Mouse (Mus musculus) adrenal gland, postnatal 36 days (tissue): ENCODE data around the gene Haus3. TPM values are rescaled to one million over a fixed set of nuclear protein-coding genes. Genes with fewer than 3 reads are reported as not detected.
A peak's percentile ranks its signal among the peaks of the same experiment; 100 is the strongest.

Experiments used
- DNase-seq, 2 experiments: peaks; one replicate each; pipeline ENCODE4 v3.0.0; 2021; ENCODE audit warnings: mixed read lengths in 1 of 2
- total RNA-seq, 2 experiments: library from RNA; stranded (reverse); gene quantifications; 2 replicates each; pipeline ENCODE4 v1.2.3; 2021

The Haus3 gene
- total RNA-seq, 2 experiments from 2014 or later, result 8.9 to 10.3 TPM

DNA sequence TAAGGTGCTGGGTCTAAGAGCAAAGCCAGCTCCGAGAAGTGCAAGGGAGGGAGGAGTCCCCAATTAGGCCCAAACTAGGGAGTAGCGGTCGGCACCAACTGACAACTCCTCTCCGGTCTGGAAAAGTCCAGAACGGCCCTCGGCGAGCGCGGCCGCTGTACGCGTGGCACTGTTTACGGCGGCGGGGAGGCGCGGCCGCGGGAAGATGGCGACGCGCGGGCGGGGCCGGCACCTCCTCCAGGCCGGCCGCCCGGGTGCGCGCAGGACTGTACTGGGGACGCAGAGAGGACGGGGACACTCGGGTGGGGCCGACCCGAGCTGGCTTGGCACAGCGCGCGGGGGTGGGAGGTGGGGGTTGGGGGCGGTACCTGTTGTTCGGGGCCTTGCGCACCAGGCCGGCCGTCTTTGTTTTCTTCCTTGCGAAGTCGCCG, 17.6 kb upstream of the Haus3 start:
- peak; percentile 75 to 85 for DNase-seq

DNA sequence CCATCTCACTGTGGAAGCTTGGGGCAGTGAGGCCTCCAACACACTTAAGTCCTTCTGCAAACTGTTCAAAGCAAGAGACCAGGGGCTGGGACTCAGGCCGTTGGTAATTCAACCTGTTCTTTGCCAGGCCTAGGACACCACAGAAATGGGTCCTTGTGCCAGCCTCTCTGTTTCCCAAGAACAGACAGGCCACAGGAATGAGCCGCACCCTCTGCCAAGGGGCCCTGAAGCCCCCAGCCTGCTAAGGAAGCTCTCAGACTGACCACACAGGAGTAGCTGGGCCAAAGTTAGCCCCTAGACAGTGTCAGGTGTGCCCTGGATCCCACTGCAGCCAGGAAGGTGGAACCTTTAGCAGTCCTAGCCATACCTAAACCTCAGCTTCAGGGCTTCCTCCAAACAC, 17.1 kb upstream of the Haus3 start:
- DNase-seq, result no peak

DNA sequence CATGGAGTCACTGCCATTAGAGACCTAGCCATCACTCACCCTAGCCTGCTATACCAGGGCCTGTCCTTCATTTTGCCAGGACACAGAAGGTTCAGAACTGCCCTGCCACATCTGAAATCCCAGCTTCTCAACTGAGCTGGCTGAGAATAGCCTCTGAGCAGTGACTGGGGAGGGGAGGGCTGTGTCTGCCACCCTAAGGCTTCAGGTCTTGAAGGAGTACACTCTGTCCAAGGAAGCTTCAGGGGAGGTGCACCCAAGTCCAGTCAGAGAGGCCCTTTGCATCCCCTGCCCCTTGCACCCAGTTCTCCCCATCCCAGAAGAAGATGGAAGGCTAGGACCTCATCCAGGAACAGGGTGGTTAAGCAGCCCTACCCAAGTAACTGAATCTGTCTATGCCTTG, 16.5 kb upstream of the Haus3 start:
- no peak for DNase-seq

DNA sequence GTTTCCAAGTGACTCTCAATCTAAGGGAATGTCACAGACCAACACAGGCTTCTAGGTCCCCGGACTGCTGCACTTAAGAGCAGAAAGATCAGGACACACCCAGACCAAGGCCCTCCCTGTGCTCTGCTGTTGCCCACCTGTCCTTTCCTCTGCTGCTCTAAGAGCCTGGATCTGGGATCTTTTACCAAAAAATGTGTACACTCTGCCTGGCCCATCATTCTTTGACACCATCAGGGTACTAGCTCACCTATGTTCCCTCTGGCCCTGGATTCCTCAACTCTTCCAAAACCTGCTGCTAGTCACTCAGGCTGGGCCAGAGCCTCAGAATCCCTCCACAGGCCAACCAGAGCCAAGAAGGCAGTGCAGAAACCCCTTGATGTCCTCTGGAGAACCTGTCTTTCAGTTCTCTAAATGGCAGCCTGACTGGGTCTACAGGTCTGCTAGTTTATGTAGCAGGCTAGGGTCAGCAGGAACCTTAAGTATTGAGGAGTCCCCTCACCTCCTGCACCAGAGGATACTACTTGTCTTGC, 15.8 kb upstream of the Haus3 start:
- DNase-seq, result no peak

GRCm38 (mm10) chr5:34183976-34184375, 14.6 kb upstream of the Haus3 start:
- no peak for DNase-seq

DNA sequence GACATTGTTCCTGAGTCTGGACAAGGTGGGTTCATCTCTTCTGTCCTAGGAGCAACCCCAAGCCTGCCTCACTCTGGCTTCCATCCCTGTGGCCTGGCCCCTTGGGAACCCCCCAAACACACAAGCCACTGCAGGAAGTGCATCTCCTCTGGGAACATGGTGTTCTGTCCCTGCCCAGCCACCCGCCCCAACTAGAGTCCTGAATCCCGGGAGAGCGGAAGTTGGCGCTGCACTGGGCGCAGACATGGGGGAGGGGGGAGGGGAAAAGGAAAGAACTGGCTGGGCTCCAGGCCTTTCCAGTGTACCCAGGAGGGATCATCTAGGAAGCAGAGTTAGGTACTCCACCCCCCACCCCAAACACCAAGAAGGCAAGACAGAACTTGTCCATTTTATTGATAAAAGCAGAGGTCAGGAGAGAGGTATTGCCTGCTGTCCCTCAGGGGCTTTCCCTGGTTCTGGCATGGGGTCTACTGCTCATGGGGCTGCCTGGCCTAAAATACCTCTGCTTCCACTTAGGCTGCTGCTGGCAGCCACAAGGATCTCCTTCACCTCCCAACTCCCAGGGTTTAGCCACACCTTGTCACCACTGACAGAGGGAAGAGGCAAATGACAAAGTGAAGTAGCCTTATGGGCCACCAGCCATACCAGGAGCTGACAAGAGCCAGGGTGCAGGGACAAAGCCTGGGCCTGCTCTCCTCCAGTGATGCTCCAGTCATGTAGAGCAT, 14.0 kb upstream of the Haus3 start:
- peak; percentile 65 to 71 for DNase-seq

- DNase-seq, result peak; percentile 52 to 59
Observed at GRCm38 (mm10) chr5:34182486-34182885, 13.2 kb upstream of the Haus3 start.

DNA sequence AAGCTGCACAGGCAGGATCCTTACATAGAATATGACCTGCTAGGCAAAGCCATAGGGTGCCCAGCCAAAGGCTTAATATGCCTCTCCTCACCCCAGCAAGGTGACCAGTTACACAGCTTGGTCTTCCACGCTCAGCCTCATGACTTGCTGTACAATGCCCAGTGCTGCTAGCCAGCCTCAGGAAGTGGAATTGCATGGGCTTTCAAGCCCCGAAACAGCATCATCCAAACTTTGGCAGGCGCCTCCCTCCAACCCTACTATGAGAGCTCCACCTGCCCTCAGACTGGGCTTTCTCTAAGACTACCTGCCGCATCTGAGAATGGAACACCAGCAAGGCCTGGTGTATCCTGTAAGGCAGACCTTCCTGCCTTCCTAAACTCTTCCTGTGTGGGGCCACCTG, 8.5 kb upstream of the Haus3 start:
- no peak for DNase-seq

GRCm38 (mm10) chr5:34177091-34177490, 7.8 kb upstream of the Haus3 start:
- peak; percentile 56 to 57 for DNase-seq

DNA sequence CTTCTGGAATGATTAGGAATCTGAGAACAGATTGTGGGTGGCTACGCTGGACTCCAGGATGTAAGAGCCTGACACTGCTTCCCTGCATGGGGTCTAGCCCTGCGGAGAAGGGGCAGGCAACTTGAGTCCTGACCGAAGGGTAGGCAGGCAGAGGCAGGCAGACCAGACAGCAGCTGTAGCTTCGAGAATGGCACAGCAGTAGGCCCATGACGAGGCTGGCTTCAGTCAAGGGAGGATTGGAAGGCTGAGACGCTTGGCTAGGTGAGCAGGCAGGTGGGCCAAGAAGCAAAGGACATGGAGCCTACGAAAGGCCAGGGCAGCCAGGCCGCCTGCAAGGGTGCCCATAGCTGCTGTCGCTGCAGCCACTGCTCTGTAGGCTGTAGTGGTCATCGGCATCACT, 7.4 kb upstream of the Haus3 start:
- DNase-seq, result no peak

GRCm38 (mm10) chr5:34175403-34175694, 6.0 kb upstream of the Haus3 start:
- no peak for DNase-seq

- DNase-seq, result no peak
Observed at GRCm38 (mm10) chr5:34174550-34175402, 5.4 kb upstream of the Haus3 start.

DNA sequence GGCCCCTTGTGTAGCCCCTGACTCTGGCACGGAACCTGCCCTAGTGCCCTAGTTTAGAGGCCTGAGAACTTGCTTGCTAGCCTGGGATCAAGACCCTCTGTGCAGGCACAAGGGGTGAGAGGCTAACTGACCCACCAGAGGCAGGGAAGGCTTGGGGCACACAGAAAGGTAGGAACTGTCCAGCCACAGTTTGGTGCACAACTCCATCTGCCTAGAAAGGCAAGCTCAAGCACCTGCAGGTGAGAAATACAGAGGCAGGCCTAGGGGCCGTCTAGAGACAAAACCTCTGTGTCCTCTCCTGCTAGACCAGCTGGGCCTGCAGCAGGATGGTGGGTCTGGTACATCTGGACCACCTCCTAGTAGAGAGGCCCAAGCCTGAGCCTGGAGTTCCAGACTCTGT, 4.7 kb upstream of the Haus3 start:
- no peak for DNase-seq

DNA sequence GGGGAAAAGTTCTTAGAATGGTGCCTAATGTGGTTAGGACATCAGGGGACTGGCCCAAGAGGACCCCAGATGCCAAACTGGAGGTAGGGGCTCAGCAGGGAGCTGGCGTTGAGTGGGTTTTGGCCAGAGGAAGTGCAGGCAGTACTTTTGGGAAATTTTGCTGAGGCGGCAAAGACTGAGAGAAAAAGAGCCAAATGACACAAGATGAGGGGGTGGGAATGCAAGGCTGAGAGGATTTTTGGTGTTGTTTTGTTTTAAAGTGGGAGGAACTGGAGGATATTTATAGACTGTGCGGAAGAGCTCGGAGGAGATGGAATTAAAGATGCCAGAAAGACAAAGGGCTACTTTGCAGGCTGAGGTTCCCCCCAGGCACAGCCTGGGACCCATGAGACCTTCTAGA, 1.4 kb upstream of the Haus3 start:
- no peak for DNase-seq

DNA sequence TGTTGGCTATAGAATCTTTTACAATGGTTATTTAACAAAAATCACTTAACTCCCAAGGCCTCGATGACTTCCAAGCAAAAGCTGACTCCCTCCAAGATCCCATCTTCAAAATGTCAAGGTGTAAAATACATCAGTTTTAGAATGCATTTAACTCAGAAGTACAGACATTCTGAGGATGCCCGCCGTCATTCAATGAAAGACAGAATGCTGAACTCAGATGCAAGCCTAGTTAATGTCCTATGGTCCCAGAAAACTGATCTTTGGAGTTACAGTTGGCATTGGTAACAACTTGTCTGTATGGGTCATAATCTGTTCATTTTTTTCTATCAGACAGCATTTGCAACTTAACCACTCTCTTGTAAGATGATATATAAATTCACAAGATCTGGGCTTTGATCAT, 627 bp upstream of the Haus3 start:
- DNase-seq, result no peak

- DNase-seq, result no peak
Observed at GRCm38 (mm10) chr5:34167857-34168256, 1.5 kb downstream of the Haus3 start.

GRCm38 (mm10) chr5:34165793-34166192, 3.5 kb downstream of the Haus3 start:
- no peak for DNase-seq

- no peak for DNase-seq
Observed at GRCm38 (mm10) chr5:34148476-34148875, 20.9 kb downstream of the Haus3 start.

- DNase-seq, result no peak
Observed at GRCm38 (mm10) chr5:34147554-34147953, 21.8 kb downstream of the Haus3 start.

GRCm38 (mm10) chr5:34139751-34140150, 29.6 kb downstream of the Haus3 start:
- DNase-seq, result peak; percentile 31 to 41

DNA sequence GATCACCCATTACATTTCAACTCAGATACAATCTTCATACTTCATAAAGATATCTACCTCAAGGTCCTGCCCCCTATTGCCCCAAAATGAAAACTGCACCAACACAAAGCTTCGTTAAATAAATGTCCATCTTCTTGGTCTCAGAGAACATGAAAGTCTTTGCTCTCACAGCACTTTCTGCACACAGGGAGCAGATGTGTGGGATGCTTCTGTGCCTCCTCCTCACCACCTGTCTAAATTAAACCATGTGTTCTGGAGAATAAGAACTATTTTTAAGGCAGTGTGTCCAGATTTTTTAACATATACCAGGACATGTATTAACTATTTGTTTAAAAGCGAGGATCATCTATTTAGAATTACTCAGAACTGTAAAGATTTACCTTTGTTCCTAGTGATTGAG, 36.6 kb downstream of the Haus3 start:
- no peak for DNase-seq

DNA sequence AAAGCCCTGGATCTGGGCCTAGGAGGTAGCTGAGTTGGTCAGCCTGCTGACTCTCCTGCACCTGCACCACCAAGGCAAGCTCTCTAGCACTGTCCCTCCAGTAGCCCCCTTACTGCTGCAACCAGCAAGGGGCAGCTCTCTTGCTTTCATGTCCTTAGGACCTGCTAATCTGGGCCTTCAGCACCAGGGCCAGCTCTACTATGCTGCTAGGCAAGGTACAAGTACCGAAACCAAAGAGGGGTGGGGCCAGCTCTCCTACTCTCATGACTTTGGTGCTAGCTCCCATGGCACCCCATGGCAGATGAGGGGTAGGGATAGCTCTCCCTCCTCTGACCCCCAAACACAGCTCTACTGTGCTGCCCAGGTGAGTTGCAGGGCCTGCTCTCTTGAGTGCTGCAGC, 45.2 kb downstream of the Haus3 start:
- peak in 1 of 2 experiments; percentile 4 for DNase-seq

DNA sequence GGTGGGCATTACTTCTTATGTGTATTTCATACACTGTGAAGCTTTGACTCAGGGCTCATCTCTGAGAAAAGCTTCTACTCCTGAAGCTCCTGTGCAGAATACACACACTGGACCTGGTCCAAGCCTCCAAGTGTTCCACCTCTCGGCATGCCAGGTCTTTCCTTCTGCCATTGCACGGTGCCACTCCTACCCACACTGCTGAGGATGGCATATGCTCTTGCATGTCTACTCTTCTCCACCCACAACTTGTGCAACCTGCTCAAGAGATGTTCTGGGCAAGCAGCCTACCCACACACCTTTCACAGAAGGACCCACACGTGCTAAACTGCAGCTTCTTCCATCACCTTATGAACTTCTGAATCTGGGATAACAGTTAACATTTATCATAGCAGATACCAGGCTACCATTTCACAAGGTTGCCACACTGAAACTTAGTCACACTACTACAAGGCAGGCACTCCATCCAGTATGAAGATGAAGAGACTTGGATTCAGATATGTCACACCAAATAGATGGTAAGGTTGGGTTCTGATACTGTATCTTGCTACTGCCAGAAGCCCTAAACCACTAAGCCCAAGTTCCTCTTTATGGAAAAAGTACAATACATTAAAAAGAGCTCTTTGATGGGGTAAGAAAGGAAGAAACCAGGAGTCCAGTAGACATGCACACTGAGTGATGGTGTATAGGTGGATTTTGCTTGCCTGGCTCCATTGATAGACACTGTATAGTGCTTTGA, 50.0 kb downstream of the Haus3 start:
- no peak for DNase-seq
